Mouse (Mus musculus): ENCODE data around the gene Lpcat2. TPM values are rescaled to one million over a fixed set of nuclear protein-coding genes. Genes with fewer than 3 reads are reported as not detected.

The Lpcat2 gene
- polyA plus RNA-seq, 1 experiment from 2014 or later: 7.6 TPM

DNA sequence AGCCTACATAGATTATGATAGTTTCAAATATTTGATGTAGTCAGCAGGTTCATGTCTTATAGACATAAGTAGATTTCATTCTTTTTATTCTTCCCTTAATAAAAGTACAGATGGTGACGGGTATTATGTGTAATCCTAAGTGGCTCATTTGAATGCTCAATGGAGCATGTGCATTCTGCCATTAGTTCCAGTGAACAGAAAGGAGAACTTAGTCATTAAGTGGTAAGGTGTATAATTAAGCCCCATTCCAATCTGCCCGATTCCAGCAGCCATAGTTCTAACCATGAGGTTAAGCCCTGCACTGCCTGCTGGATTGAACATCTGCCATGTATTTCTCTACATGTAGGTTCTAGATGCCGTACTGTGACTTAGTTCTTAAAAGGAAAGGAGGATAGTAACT is 66.6 kb downstream of the Lpcat2 start:
- DNase-seq (ENCODE audit: low spot score): no peak

DNA sequence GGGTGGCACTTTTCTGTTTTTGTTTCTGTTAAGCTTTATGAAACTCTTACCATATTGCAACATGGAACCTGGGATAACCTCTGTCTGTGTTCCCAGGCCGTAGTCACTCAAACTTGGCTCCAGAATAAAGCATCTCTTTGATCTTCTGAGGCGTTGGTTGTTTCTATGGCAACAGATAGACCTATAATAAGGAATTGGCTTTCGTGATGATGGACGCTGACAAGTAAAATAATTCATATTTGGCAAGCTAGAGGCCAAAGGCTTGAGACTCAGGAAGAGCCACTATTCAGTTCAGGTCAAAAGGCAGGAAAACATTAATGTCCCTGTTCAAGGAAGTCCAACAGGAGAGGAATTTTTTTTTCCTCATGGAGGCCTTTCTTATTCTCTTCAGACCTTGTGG is 73.8 kb downstream of the Lpcat2 start:
- Histone ChIP-seq H3K27me3 (replicated peaks; ENCODE audit: insufficient read depth, low read length) (no peaks in the 10 kb centered on the region), H3K9me3 (ENCODE audit: low read length) (no peaks in the 10 kb centered on the region), H3K4me3 (ENCODE audit: low read depth, low read length) (no peak overlapping the region), H3K27ac (ENCODE audit: low read length) (no peak overlapping the region), H3K4me2 (replicated peaks; ENCODE audit: low read depth, low read length) (no peak overlapping the region), H3K36me3 (ENCODE audit: insufficient read depth, low read length) (no peaks in the 10 kb centered on the region), H3K4me1 (ENCODE audit: insufficient read depth, low read depth, low read length) (no peaks in the 10 kb centered on the region), H3K9ac (replicated peaks; ENCODE audit: low read depth) (no peak overlapping the region)
- DNase-seq (ENCODE audit: low spot score) (no peak), ATAC-seq (no peak)
- WGBS: 49% methylated on average over 4 of the region's 4 CpGs
- TF ChIP-seq CTCF (IDR thresholded peaks at IDR 0.05): no peak
- TF ChIP-seq EP300 (IDR thresholded peaks at IDR 0.05): no peak

More for the DNA sequence above, 66.6 kb downstream of the Lpcat2 start:
- Histone ChIP-seq H3K27ac (ENCODE audit: low read length) (no peak overlapping the region), H3K36me3 (ENCODE audit: insufficient read depth, low read length) (no peaks in the 10 kb centered on the region), H3K9me3 (ENCODE audit: low read length) (no peaks in the 10 kb centered on the region), H3K4me1 (ENCODE audit: insufficient read depth, low read depth, low read length) (no peaks in the 10 kb centered on the region), H3K4me3 (ENCODE audit: low read depth, low read length) (no peak overlapping the region), H3K27me3 (replicated peaks; ENCODE audit: insufficient read depth, low read length) (no peaks in the 10 kb centered on the region), H3K4me2 (replicated peaks; ENCODE audit: low read depth, low read length) (no peak overlapping the region), H3K9ac (replicated peaks; ENCODE audit: low read depth) (no peak overlapping the region)
- ATAC-seq: no peak
- TF ChIP-seq EP300 (IDR thresholded peaks at IDR 0.05): no peak
- WGBS: 93% methylated on average over 3 of the region's 3 CpGs

DNA sequence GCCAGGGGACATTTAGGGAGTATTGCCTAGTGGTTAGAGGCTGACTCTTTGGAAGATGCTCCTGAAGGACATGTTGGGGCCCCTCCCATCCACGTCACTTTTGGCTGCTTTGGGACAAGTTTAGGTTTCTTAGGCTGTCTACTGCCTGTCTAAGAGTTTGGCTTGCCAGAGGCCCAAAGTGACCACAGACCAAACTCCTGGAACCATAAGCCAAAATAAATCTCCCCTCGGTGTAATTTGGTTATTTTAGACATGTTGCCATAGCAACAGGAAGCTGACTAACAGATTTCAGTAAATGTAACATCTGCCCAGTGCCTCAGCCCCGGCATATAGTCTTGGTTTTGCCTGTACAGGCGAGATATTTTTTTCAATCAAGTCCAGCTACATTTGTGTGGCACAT is 82.9 kb downstream of the Lpcat2 start:
- no peak overlapping the region for H3K4me2 ChIP-seq (replicated peaks; ENCODE audit: low read depth, low read length)
- ATAC-seq (no peak), DNase-seq (ENCODE audit: low spot score) (no peak)
- H3K4me1 ChIP-seq (ENCODE audit: insufficient read depth, low read depth, low read length): no peaks in the 10 kb centered on the region
- H3K9me3 ChIP-seq (ENCODE audit: low read length): no peaks in the 10 kb centered on the region
- H3K9ac ChIP-seq (replicated peaks; ENCODE audit: low read depth): no peak overlapping the region
- TF ChIP-seq CTCF (IDR thresholded peaks at IDR 0.05) (no peak), EP300 (IDR thresholded peaks at IDR 0.05) (no peak)
- H3K4me3 ChIP-seq (ENCODE audit: low read depth, low read length): no peak overlapping the region
- no peaks in the 10 kb centered on the region for H3K27me3 ChIP-seq (replicated peaks; ENCODE audit: insufficient read depth, low read length)
- WGBS: 65% methylated on average over 4 of the region's 4 CpGs
- H3K27ac ChIP-seq (ENCODE audit: low read length): no peak overlapping the region
- H3K36me3 ChIP-seq (ENCODE audit: insufficient read depth, low read length): no peaks in the 10 kb centered on the region

DNA sequence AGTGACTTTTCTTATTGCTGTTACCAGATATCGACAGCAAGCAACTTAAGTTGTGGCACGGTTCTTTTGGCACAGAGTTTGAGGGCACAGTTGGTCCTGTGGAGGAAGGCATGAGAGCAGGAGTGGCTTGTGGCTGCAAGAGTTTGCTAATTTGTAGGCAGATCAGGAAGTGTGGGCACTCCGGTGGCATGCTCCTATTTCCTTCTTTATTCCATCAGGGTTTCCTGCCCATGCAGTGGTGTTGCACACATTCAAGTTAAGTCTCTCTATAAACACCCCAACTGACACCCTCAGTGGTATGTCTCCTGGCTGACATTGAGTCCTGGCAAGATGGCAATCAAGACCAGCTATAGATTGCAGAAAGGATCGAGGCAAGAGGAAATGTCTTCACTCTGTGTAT is 93.9 kb downstream of the Lpcat2 start:
- no peaks in the 10 kb centered on the region for H3K36me3 ChIP-seq (ENCODE audit: insufficient read depth, low read length)
- DNase-seq (ENCODE audit: low spot score) (no peak), ATAC-seq (no peak)
- H3K4me2 ChIP-seq (replicated peaks; ENCODE audit: low read depth, low read length): no peak overlapping the region
- no peak overlapping the region for H3K27ac ChIP-seq (ENCODE audit: low read length)
- H3K4me3 ChIP-seq (ENCODE audit: low read depth, low read length): no peak overlapping the region
- 66% methylated on average over 4 of the region's 4 CpGs for WGBS
- TF ChIP-seq EP300 (IDR thresholded peaks at IDR 0.05): no peak
- no peaks in the 10 kb centered on the region for H3K9me3 ChIP-seq (ENCODE audit: low read length)
- no peaks in the 10 kb centered on the region for H3K4me1 ChIP-seq (ENCODE audit: insufficient read depth, low read depth, low read length)
- H3K9ac ChIP-seq (replicated peaks; ENCODE audit: low read depth): no peak overlapping the region
- no peaks in the 10 kb centered on the region for H3K27me3 ChIP-seq (replicated peaks; ENCODE audit: insufficient read depth, low read length)

- 38% methylated on average over 12 of the region's 12 CpGs for WGBS
- peak; percentile 37; the same call in 1 of the 2 replicates for ATAC-seq
Observed at GRCm38 (mm10) chr8:92950639-92951371, 95.7 kb downstream of the Lpcat2 start.

GRCm38 (mm10) chr8:92954044-92954443 is 98.9 kb downstream of the Lpcat2 start:
- H3K4me1 ChIP-seq (ENCODE audit: insufficient read depth, low read depth, low read length): no peaks in the 10 kb centered on the region
- no peak overlapping the region for H3K4me2 ChIP-seq (replicated peaks; ENCODE audit: low read depth, low read length)
- H3K9me3 ChIP-seq (ENCODE audit: low read length): no peaks in the 10 kb centered on the region
- peaks cover 3% of the 10 kb centered on the region; the same call in 1 of the 2 replicates for H3K27me3 ChIP-seq (replicated peaks; ENCODE audit: insufficient read depth, low read length)
- WGBS: 63% methylated on average over 5 of the region's 5 CpGs
- no peak overlapping the region for H3K4me3 ChIP-seq (ENCODE audit: low read depth, low read length)
- H3K9ac ChIP-seq (replicated peaks; ENCODE audit: low read depth): no peak overlapping the region
- peak; percentile 48; the same call in 1 of the 2 replicates for ATAC-seq
- H3K27ac ChIP-seq (ENCODE audit: low read length): no peak overlapping the region
- peak; percentile 81 for DNase-seq (ENCODE audit: low spot score)
- no peak for TF ChIP-seq EP300 (IDR thresholded peaks at IDR 0.05)
- no peak for TF ChIP-seq CTCF (IDR thresholded peaks at IDR 0.05)
- H3K36me3 ChIP-seq (ENCODE audit: insufficient read depth, low read length): no peaks in the 10 kb centered on the region

More at GRCm38 (mm10) chr8:92950639-92951371, 95.7 kb downstream of the Lpcat2 start:
- no peaks in the 10 kb centered on the region for H3K4me1 ChIP-seq (ENCODE audit: insufficient read depth, low read depth, low read length)
- no peak overlapping the region for H3K4me3 ChIP-seq (ENCODE audit: low read depth, low read length)
- H3K4me2 ChIP-seq (replicated peaks; ENCODE audit: low read depth, low read length): no peak overlapping the region
- H3K9me3 ChIP-seq (ENCODE audit: low read length): no peaks in the 10 kb centered on the region
- TF ChIP-seq EP300 (IDR thresholded peaks at IDR 0.05) (peak; percentile 42; the same call in 1 of the 2 replicates), CTCF (IDR thresholded peaks at IDR 0.05) (no peak)
- no peak overlapping the region for H3K27ac ChIP-seq (ENCODE audit: low read length)
- H3K9ac ChIP-seq (replicated peaks; ENCODE audit: low read depth): no peak overlapping the region
- DNase-seq (ENCODE audit: low spot score): peak; percentile 32
- no peaks in the 10 kb centered on the region for H3K27me3 ChIP-seq (replicated peaks; ENCODE audit: insufficient read depth, low read length)
- H3K36me3 ChIP-seq (ENCODE audit: insufficient read depth, low read length): no peaks in the 10 kb centered on the region
